Mouse (Mus musculus) G1E (cell line): ENCODE data around the gene Parl.

Experiments used
- CTCF ChIP-seq: IDR thresholded peaks from 2 replicates; pipeline ENCODE4 v1.5.1; 2012; ENCODE audit warnings: low read depth, low read length, inconsistent platforms, mixed read lengths
- GATA1 ChIP-seq: IDR thresholded peaks from 2 replicates; pipeline ENCODE4 v1.6.1; 2012; ENCODE audit warnings: borderline replicate concordance, low read length, inconsistent platforms, mixed read lengths
- GATA2 ChIP-seq: IDR thresholded peaks from 2 replicates; pipeline ENCODE4 v1.6.1; 2012; ENCODE audit warnings: low read depth, low read length, inconsistent platforms, borderline replicate concordance
- TAL1 ChIP-seq: conservative IDR thresholded peaks from 2 replicates; pipeline ENCODE4 v1.6.1; 2012; ENCODE audit warnings: low read depth, low read length, inconsistent platforms, mixed read lengths

DNA sequence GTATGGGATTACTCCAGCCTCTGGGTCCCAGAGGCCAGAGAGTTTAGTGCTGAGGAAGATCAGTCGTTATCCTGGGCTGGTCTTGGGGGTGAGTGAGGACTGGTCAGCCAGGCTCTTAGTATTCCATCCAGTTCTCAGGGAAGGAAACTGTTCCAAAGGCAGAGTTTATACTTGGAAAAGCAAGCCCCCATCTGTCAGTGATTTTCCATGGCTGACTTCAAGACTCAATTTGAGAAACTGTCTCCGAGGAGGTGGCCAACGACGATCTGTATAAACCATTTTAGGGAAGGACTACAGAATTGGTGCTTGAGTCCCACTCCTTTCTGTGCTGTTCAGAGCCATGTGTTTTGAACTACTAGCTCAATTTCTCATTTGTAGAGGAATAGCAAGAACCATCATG is 63.5 kb downstream of the Parl start:
- TF ChIP-seq CTCF (no peak), GATA2 (no peak), GATA1 (no peak), TAL1 (no peak)
